Mouse (Mus musculus): ENCODE data around the gene Cox5b. TPM values are rescaled to one million over a fixed set of nuclear protein-coding genes. Genes with fewer than 3 reads are reported as not detected.

Cox5b gene
- polyA plus RNA-seq, 1 experiment: 313 TPM

DNA sequence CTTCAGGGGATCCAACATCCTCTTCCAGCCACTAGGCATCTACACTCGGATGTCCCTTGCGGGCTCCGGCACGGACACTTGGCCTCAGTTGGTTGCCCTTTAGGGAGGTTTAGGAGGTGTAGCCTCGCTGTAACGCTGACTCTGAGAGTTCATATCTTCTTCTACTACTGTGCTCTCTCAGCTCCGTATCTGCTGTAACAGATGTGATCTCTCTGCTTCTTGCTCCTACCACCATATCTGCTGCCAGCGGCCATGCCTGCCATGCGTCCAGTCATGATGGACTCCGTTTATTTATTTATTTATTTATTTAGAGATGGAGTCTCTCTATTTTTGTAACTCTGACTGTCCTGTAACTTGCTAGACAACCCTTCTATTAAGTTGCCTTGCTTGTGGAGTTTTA lies 20.0 kb upstream of the Cox5b start:
- Histone ChIP-seq H3K4me1 (ENCODE audit: control insufficient read depth, insufficient read depth, low read length) (no peaks in the 10 kb centered on the region), H3K4me3 (ENCODE audit: control insufficient read depth, low read depth, low read length) (no peak overlapping the region), H3K36me3 (ENCODE audit: control insufficient read depth, insufficient read depth, low read length) (peaks cover 2% of the 10 kb centered on the region; the same call in 1 of the 2 replicates), H3K27ac (ENCODE audit: control insufficient read depth, insufficient read depth, low read depth, low read length) (no peak overlapping the region), H3K27me3 (ENCODE audit: control insufficient read depth, insufficient read depth, low read length) (no peaks in the 10 kb centered on the region)
- no peak for TF ChIP-seq POLR2A (IDR thresholded peaks at IDR 0.05; ENCODE audit: control insufficient read depth, low read depth, low read length)
- TF ChIP-seq CTCF (IDR thresholded peaks at IDR 0.05; ENCODE audit: control insufficient read depth, insufficient read depth, insufficient replicate concordance, low read depth, low read length): no peak

GRCm38 (mm10) chr1:36672648-36673350 lies 18.4 kb upstream of the Cox5b start:
- H3K4me3 ChIP-seq (ENCODE audit: control insufficient read depth, low read depth, low read length): no peak overlapping the region
- TF ChIP-seq CTCF (IDR thresholded peaks at IDR 0.05; ENCODE audit: control insufficient read depth, insufficient read depth, insufficient replicate concordance, low read depth, low read length) (no peak), POLR2A (IDR thresholded peaks at IDR 0.05; ENCODE audit: control insufficient read depth, low read depth, low read length) (no peak)
- no peaks in the 10 kb centered on the region for H3K4me1 ChIP-seq (ENCODE audit: control insufficient read depth, insufficient read depth, low read length)
- no peaks in the 10 kb centered on the region for H3K27me3 ChIP-seq (ENCODE audit: control insufficient read depth, insufficient read depth, low read length)
- no peak overlapping the region for H3K27ac ChIP-seq (ENCODE audit: control insufficient read depth, insufficient read depth, low read depth, low read length)
- peaks cover 2% of the 10 kb centered on the region; the same call in 1 of the 2 replicates for H3K36me3 ChIP-seq (ENCODE audit: control insufficient read depth, insufficient read depth, low read length)

- TF ChIP-seq CTCF (IDR thresholded peaks at IDR 0.05; ENCODE audit: control insufficient read depth, insufficient read depth, insufficient replicate concordance, low read depth, low read length) (no peak), POLR2A (IDR thresholded peaks at IDR 0.05; ENCODE audit: control insufficient read depth, low read depth, low read length) (no peak)
- Histone ChIP-seq H3K36me3 (ENCODE audit: control insufficient read depth, insufficient read depth, low read length) (no peaks in the 10 kb centered on the region; the same call in 1 of the 2 replicates), H3K4me3 (ENCODE audit: control insufficient read depth, low read depth, low read length) (no peak overlapping the region), H3K4me1 (ENCODE audit: control insufficient read depth, insufficient read depth, low read length) (no peaks in the 10 kb centered on the region; the same call in 1 of the 2 replicates), H3K27ac (ENCODE audit: control insufficient read depth, insufficient read depth, low read depth, low read length) (no peak overlapping the region), H3K27me3 (ENCODE audit: control insufficient read depth, insufficient read depth, low read length) (no peaks in the 10 kb centered on the region)
Observed at GRCm38 (mm10) chr1:36674936-36675335, 16.3 kb upstream of the Cox5b start.

DNA sequence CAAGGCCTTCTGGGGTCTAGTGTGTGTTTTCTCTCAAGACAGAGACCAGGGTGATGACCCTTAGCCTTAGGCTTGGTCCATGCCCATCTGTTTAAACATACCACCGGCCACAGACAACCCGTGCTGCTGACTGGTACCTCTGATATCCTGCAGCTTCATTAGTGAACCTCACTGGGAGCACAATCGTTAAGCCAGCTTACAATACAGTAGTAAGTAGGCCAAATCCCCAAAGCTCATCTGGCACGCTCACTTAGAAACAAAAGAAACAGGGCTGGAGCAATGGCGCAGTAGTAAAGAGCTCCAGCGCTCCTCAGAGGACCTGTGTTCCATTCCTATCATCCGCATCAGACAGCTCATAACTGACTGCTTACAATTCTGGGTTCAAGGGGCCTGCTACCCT lies 10.4 kb upstream of the Cox5b start:
- Histone ChIP-seq H3K27ac (ENCODE audit: control insufficient read depth, insufficient read depth, low read depth, low read length) (no peak overlapping the region), H3K36me3 (ENCODE audit: control insufficient read depth, insufficient read depth, low read length) (peaks cover 6% of the 10 kb centered on the region), H3K27me3 (ENCODE audit: control insufficient read depth, insufficient read depth, low read length) (no peaks in the 10 kb centered on the region), H3K4me1 (ENCODE audit: control insufficient read depth, insufficient read depth, low read length) (peaks cover 9% of the 10 kb centered on the region), H3K4me3 (ENCODE audit: control insufficient read depth, low read depth, low read length) (peak overlapping the region; percentile 92)
- TF ChIP-seq CTCF (IDR thresholded peaks at IDR 0.05; ENCODE audit: control insufficient read depth, insufficient read depth, insufficient replicate concordance, low read depth, low read length) (no peak), POLR2A (IDR thresholded peaks at IDR 0.05; ENCODE audit: control insufficient read depth, low read depth, low read length) (no peak)

DNA sequence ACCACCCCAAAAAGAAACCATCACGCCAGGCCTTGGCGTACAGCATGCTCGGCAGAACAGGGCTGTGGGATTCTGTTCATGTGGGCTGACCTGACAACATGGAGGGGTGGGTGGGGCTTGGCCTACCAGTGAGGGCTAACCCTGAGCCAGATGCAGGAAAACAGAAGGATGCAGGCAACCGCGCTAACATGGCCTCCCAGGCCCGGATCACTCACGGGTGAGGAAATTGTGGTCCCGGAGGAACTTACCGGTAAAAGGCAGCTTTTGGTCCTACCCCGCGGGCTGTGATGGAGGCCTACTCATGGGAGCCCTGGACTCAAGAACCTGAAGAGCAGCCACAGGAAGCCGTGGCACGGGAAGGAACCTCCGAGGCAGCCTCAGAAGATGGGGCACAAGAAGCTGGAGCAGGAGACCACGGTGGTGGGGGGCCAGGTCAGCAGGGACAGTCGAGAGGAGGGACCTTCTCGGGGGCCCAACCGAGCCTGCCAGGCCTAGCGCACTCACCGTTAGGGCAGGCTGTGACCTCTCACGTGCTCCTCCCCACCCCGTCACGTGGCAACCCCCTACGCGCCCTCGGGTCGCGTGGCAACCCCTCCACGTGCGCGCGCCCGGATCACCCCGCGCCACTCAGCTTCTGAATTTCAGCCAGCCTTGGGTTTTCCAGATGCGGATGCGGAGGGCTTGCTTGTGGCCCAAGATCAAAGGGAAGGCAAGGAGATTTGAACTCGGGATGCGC lies 8.5 kb upstream of the Cox5b start, which contains the start of gene Fam178b:
Gene Fam178b (minus strand): TSS at position 564 of the 736 bp plus-strand sequence.
- peaks cover 6% of the 10 kb centered on the region for H3K36me3 ChIP-seq (ENCODE audit: control insufficient read depth, insufficient read depth, low read length)
- H3K27ac ChIP-seq (ENCODE audit: control insufficient read depth, insufficient read depth, low read depth, low read length): peak within 1 kb of the TSS; percentile 94
- peak within 1 kb of the TSS; percentile 92 for H3K4me3 ChIP-seq (ENCODE audit: control insufficient read depth, low read depth, low read length)
- peaks cover 9% of the 10 kb centered on the region for H3K4me1 ChIP-seq (ENCODE audit: control insufficient read depth, insufficient read depth, low read length)
- peak; percentile 93 for TF ChIP-seq POLR2A (IDR thresholded peaks at IDR 0.05; ENCODE audit: control insufficient read depth, low read depth, low read length)
- no peak for TF ChIP-seq CTCF (IDR thresholded peaks at IDR 0.05; ENCODE audit: control insufficient read depth, insufficient read depth, insufficient replicate concordance, low read depth, low read length)
- no peaks in the 10 kb centered on the region for H3K27me3 ChIP-seq (ENCODE audit: control insufficient read depth, insufficient read depth, low read length)

DNA sequence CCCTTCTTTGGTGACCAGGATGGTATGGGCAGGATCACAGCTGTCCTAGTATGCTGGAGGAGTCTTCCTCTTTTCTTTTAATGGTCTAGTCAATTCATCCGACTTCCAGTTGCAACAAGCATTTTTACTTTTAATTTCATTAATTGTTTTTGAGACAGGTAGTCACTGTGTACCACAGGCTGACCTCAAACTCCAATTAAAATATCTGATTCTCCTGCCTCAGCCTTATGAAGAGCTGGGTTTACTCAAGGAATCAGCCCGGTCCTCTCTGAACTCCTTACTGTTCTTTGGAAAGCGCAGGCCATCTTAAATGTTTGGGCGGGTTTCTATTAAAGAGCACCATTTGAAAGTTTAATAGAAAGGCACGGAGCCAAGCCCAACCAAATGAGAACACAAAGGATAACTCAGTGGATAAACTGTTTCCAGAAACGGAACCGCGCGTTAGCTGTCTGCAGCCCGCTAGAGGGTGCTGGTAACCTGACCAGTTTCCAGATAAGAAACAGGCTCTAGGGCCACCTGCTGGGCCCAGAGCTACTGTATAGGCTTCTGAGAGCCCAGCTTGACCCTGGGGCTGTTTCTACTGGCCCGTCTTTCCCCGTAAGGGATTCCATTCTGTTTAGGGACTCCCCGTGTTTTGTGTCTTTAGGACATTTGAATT lies 7.3 kb upstream of the Cox5b start:
- peak overlapping the region; percentile 92 for H3K4me3 ChIP-seq (ENCODE audit: control insufficient read depth, low read depth, low read length)
- H3K36me3 ChIP-seq (ENCODE audit: control insufficient read depth, insufficient read depth, low read length): peaks cover 6% of the 10 kb centered on the region
- H3K4me1 ChIP-seq (ENCODE audit: control insufficient read depth, insufficient read depth, low read length): peaks cover 9% of the 10 kb centered on the region
- TF ChIP-seq POLR2A (IDR thresholded peaks at IDR 0.05; ENCODE audit: control insufficient read depth, low read depth, low read length): no peak
- peak; percentile 62; the same call in 1 of the 2 replicates for TF ChIP-seq CTCF (IDR thresholded peaks at IDR 0.05; ENCODE audit: control insufficient read depth, insufficient read depth, insufficient replicate concordance, low read depth, low read length)
- no peak overlapping the region for H3K27ac ChIP-seq (ENCODE audit: control insufficient read depth, insufficient read depth, low read depth, low read length)
- H3K27me3 ChIP-seq (ENCODE audit: control insufficient read depth, insufficient read depth, low read length): no peaks in the 10 kb centered on the region

Data from testis, adult 2 months (tissue).